Mouse (Mus musculus): Measurements from ENCODE around the gene Gmds. TPM values are rescaled to one million over a fixed set of nuclear protein-coding genes. Genes with fewer than 3 reads are reported as not detected.

Gmds gene
- polyA plus RNA-seq, 1 experiment: 230 TPM

GRCm38 (mm10) chr13:31924506-31924905, 414.0 kb downstream of the Gmds start:
- no peak overlapping the region for H3K27ac ChIP-seq (ENCODE audit: insufficient read depth, low read depth, low read length)
- WGBS: 86% methylated on average over 4 of the region's 4 CpGs
- TF ChIP-seq CTCF (IDR thresholded peaks at IDR 0.05; ENCODE audit: extremely low read depth, insufficient read length, insufficient replicate concordance, low read depth, low read length) (no peak), POLR2A (IDR thresholded peaks at IDR 0.05; ENCODE audit: low read depth, low read length) (no peak)
- no peaks in the 10 kb centered on the region for H3K27me3 ChIP-seq (ENCODE audit: control insufficient read depth, insufficient read depth, low read length)
- no peaks in the 10 kb centered on the region for H3K4me1 ChIP-seq (ENCODE audit: control insufficient read depth, insufficient read depth, insufficient read length, low read length)
- no peaks in the 10 kb centered on the region; the same call in 1 of the 2 replicates for H3K36me3 ChIP-seq (ENCODE audit: control insufficient read depth, insufficient read depth, low read length)
- no peak overlapping the region for H3K4me3 ChIP-seq (ENCODE audit: low read depth, low read length)

GRCm38 (mm10) chr13:31919716-31920115, 418.8 kb downstream of the Gmds start:
- Histone ChIP-seq H3K27ac (ENCODE audit: insufficient read depth, low read depth, low read length) (no peak overlapping the region), H3K36me3 (ENCODE audit: control insufficient read depth, insufficient read depth, low read length) (peaks cover 14% of the 10 kb centered on the region), H3K4me3 (ENCODE audit: low read depth, low read length) (no peak overlapping the region), H3K4me1 (ENCODE audit: control insufficient read depth, insufficient read depth, insufficient read length, low read length) (no peaks in the 10 kb centered on the region), H3K27me3 (ENCODE audit: control insufficient read depth, insufficient read depth, low read length) (no peaks in the 10 kb centered on the region)
- 92% methylated on average over 2 of the region's 2 CpGs for WGBS
- TF ChIP-seq POLR2A (IDR thresholded peaks at IDR 0.05; ENCODE audit: low read depth, low read length): no peak
- no peak for TF ChIP-seq CTCF (IDR thresholded peaks at IDR 0.05; ENCODE audit: extremely low read depth, insufficient read length, insufficient replicate concordance, low read depth, low read length)

- Histone ChIP-seq H3K36me3 (ENCODE audit: control insufficient read depth, insufficient read depth, low read length) (peaks cover 16% of the 10 kb centered on the region), H3K27me3 (ENCODE audit: control insufficient read depth, insufficient read depth, low read length) (no peaks in the 10 kb centered on the region), H3K27ac (ENCODE audit: insufficient read depth, low read depth, low read length) (no peak overlapping the region), H3K4me1 (ENCODE audit: control insufficient read depth, insufficient read depth, insufficient read length, low read length) (no peaks in the 10 kb centered on the region), H3K4me3 (ENCODE audit: low read depth, low read length) (no peak overlapping the region)
- WGBS: 87% methylated on average over 5 of the region's 5 CpGs
- no peak for TF ChIP-seq POLR2A (IDR thresholded peaks at IDR 0.05; ENCODE audit: low read depth, low read length)
Observed at GRCm38 (mm10) chr13:31917387-31917786, 421.2 kb downstream of the Gmds start.

- H3K4me1 ChIP-seq (ENCODE audit: control insufficient read depth, insufficient read depth, insufficient read length, low read length): no peaks in the 10 kb centered on the region
- no peak overlapping the region for H3K27ac ChIP-seq (ENCODE audit: insufficient read depth, low read depth, low read length)
- H3K36me3 ChIP-seq (ENCODE audit: control insufficient read depth, insufficient read depth, low read length): peaks cover 16% of the 10 kb centered on the region
- no peaks in the 10 kb centered on the region for H3K27me3 ChIP-seq (ENCODE audit: control insufficient read depth, insufficient read depth, low read length)
- no peak overlapping the region for H3K4me3 ChIP-seq (ENCODE audit: low read depth, low read length)
- TF ChIP-seq POLR2A (IDR thresholded peaks at IDR 0.05; ENCODE audit: low read depth, low read length) (no peak), CTCF (IDR thresholded peaks at IDR 0.05; ENCODE audit: extremely low read depth, insufficient read length, insufficient replicate concordance, low read depth, low read length) (no peak)
- WGBS: 71% methylated on average over 6 of the region's 6 CpGs
Observed at GRCm38 (mm10) chr13:31915748-31916147, 422.8 kb downstream of the Gmds start.

- Histone ChIP-seq H3K4me1 (ENCODE audit: control insufficient read depth, insufficient read depth, insufficient read length, low read length) (no peaks in the 10 kb centered on the region), H3K4me3 (ENCODE audit: low read depth, low read length) (no peak overlapping the region), H3K36me3 (ENCODE audit: control insufficient read depth, insufficient read depth, low read length) (peaks cover 16% of the 10 kb centered on the region), H3K27me3 (ENCODE audit: control insufficient read depth, insufficient read depth, low read length) (no peaks in the 10 kb centered on the region), H3K27ac (ENCODE audit: insufficient read depth, low read depth, low read length) (no peak overlapping the region)
- 93% methylated on average over 4 of the region's 4 CpGs for WGBS
- TF ChIP-seq CTCF (IDR thresholded peaks at IDR 0.05; ENCODE audit: extremely low read depth, insufficient read length, insufficient replicate concordance, low read depth, low read length): no peak
- TF ChIP-seq POLR2A (IDR thresholded peaks at IDR 0.05; ENCODE audit: low read depth, low read length): no peak
Observed at GRCm38 (mm10) chr13:31914901-31915587, 423.5 kb downstream of the Gmds start.

- H3K27ac ChIP-seq (ENCODE audit: insufficient read depth, low read depth, low read length): no peak overlapping the region
- H3K36me3 ChIP-seq (ENCODE audit: control insufficient read depth, insufficient read depth, low read length): peaks cover 14% of the 10 kb centered on the region
- no peak overlapping the region for H3K4me3 ChIP-seq (ENCODE audit: low read depth, low read length)
- H3K4me1 ChIP-seq (ENCODE audit: control insufficient read depth, insufficient read depth, insufficient read length, low read length): no peaks in the 10 kb centered on the region; the same call in 1 of the 2 replicates
- 84% methylated on average over 5 of the region's 5 CpGs for WGBS
- TF ChIP-seq CTCF (IDR thresholded peaks at IDR 0.05; ENCODE audit: extremely low read depth, insufficient read length, insufficient replicate concordance, low read depth, low read length) (no peak), POLR2A (IDR thresholded peaks at IDR 0.05; ENCODE audit: low read depth, low read length) (no peak)
- H3K27me3 ChIP-seq (ENCODE audit: control insufficient read depth, insufficient read depth, low read length): no peaks in the 10 kb centered on the region
Observed at GRCm38 (mm10) chr13:31911956-31912355, 426.6 kb downstream of the Gmds start.

GRCm38 (mm10) chr13:31911362-31911761, 427.2 kb downstream of the Gmds start:
- Histone ChIP-seq H3K4me1 (ENCODE audit: control insufficient read depth, insufficient read depth, insufficient read length, low read length) (no peaks in the 10 kb centered on the region; the same call in 1 of the 2 replicates), H3K27ac (ENCODE audit: insufficient read depth, low read depth, low read length) (no peak overlapping the region), H3K36me3 (ENCODE audit: control insufficient read depth, insufficient read depth, low read length) (peaks cover 12% of the 10 kb centered on the region), H3K27me3 (ENCODE audit: control insufficient read depth, insufficient read depth, low read length) (no peaks in the 10 kb centered on the region), H3K4me3 (ENCODE audit: low read depth, low read length) (no peak overlapping the region)
- 78% methylated on average over 2 of the region's 2 CpGs for WGBS
- TF ChIP-seq POLR2A (IDR thresholded peaks at IDR 0.05; ENCODE audit: low read depth, low read length) (no peak), CTCF (IDR thresholded peaks at IDR 0.05; ENCODE audit: extremely low read depth, insufficient read length, insufficient replicate concordance, low read depth, low read length) (no peak)
